Mouse (Mus musculus) adrenal gland, adult 2 months (tissue): ENCODE measurements around the gene Shisal2b. TPM values are rescaled to one million over a fixed set of nuclear protein-coding genes. Genes with fewer than 3 reads are reported as not detected.

ENCODE experiments used
- DNase-seq: peaks from one replicate; pipeline ENCODE4 v3.0.0; 2021
- polyA plus RNA-seq: library from polyadenylated mRNA; depleted of rRNA; stranded (reverse); fragments of >200 nt; gene quantifications from 2 replicates; pipeline ENCODE4 v1.2.3, GENCODE M21; 2012; rRNA removed
- total RNA-seq, 2 experiments: library from RNA; stranded (reverse); gene quantifications; 2 replicates each; pipeline ENCODE4 v1.2.3; 2021

Gene Shisal2b
- total and polyA plus RNA-seq, 3 experiments: 0.12 TPM; not detected in 2

- peak; percentile 89 for DNase-seq
These were observed 46.8 kb downstream of the Shisal2b start, which contains the start of gene Cwc27 for GRCm38 (mm10) chr13:104816635-104817571. Cwc27 (minus strand) TSS chr13:104817142.

- no peak for DNase-seq
These were observed 47.4 kb downstream of the Shisal2b start for GRCm38 (mm10) chr13:104816270-104816634.

- no peak for DNase-seq
These were observed 58.0 kb downstream of the Shisal2b start for GRCm38 (mm10) chr13:104805681-104806080.

GRCm38 (mm10) chr13:104799566-104800182 is 64.0 kb downstream of the Shisal2b start:
- DNase-seq: no peak

GRCm38 (mm10) chr13:104799067-104799466 is 64.6 kb downstream of the Shisal2b start:
- DNase-seq: no peak

Other genes with a start within 250 kb of the Shisal2b start
- 10 to 100 TPM; 16.4 to 21.9 TPM for gene Srek1ip1, start 71.4 kb downstream of the Shisal2b start, total RNA-seq
- gene Srek1ip1, start 71.4 kb downstream of the Shisal2b start, polyA plus RNA-seq: 3.2 TPM in 2 replicates
- 10 to 100 TPM; 14.2 to 14.3 TPM for gene Cwc27, start 46.8 kb downstream of the Shisal2b start, total RNA-seq
- gene Cwc27, start 46.8 kb downstream of the Shisal2b start, polyA plus RNA-seq: 0.52 and 1.2 TPM in 2 replicates
- 1 to 10 TPM; 1.2 to 1.6 TPM for gene Rgs7bp, start 191.0 kb upstream of the Shisal2b start, total RNA-seq
- 0.37 and 0.58 TPM in 2 replicates for gene Rgs7bp, start 191.0 kb upstream of the Shisal2b start, polyA plus RNA-seq
- not detected for gene 4933425L06Rik, start 218.2 kb upstream of the Shisal2b start, total RNA-seq
- not detected in 2 replicates for gene 4933425L06Rik, start 218.2 kb upstream of the Shisal2b start, polyA plus RNA-seq